ENCODE assay signal across 8 mouse cellular contexts in genomic region chr17:54014204-54014603, GRCm38 (mm10). TPM values are rescaled to one million over a fixed set of nuclear protein-coding genes. Genes with fewer than 3 reads are reported as not detected.
DNase-seq lines count a peak whose midpoint lies in the region.

No protein-coding gene starts in this region.

- intact Hi-C loops in left cerebral cortex, postnatal 36 days (cut with DNase I): loop anchor here (2.0 to 5.0 kb wide), 2 partner anchors 48 to 329 kb away; no protein-coding TSS in a partner anchor

- peak; percentile 23 to 49 for DNase-seq in left cerebral cortex, adult 18-20 months (ENCODE audit: low spot score in 2 of 2)
- DNase-seq in left cerebral cortex, postnatal 36 days (ENCODE audit: low spot score in 2 of 2): no peak
- peak; percentile 56 for DNase-seq in NIH3T3 (ENCODE audit: low read depth)
- peak; percentile 46 for DNase-seq in embryo, embryonic 10 days (ENCODE audit: low spot score)
- DNase-seq in layer of hippocampus, postnatal 10 days (ENCODE audit: low spot score in 2 of 2): peak; percentile 27 to 48
- DNase-seq in right cerebral cortex, postnatal 14 days: peak; percentile 15
- no peak for DNase-seq in thymus, postnatal 4 days
- no peak for DNase-seq in spleen, postnatal 14 days (ENCODE audit: low spot score in 2 of 2)

RNA-seq across cellular contexts. Expression of gene Sult1c1, which starts 23.7 kb away (rescaled TPM):
- not detected for total RNA-seq in left cerebral cortex, adult 18-20 months (2021)
- total RNA-seq in left cerebral cortex, postnatal 36 days (2021): not detected
- total RNA-seq in layer of hippocampus, postnatal 10 days (2021): not detected

Comparison
In these comparisons a context has a peak if more than half of its experiments do, and no peak if none do; other contexts are left out.
1. DNase-seq: peak in left cerebral cortex, adult 18-20 months (2 of 2), NIH3T3 (single experiment), embryo, embryonic 10 days (single experiment), layer of hippocampus, postnatal 10 days (2 of 2) and right cerebral cortex, postnatal 14 days (single experiment); none in left cerebral cortex, postnatal 36 days (0 of 2), thymus, postnatal 4 days (single experiment) and spleen, postnatal 14 days (0 of 2).